Mouse (Mus musculus) layer of hippocampus, postnatal 25 days (tissue): ENCODE measurements around the gene Dtd1. TPM values are rescaled to one million over a fixed set of nuclear protein-coding genes. Genes with fewer than 3 reads are reported as not detected.
A peak's percentile ranks its signal among the peaks of the same experiment; 100 is the strongest.

Source experiments
- DNase-seq, 2 experiments: peaks; one replicate each; pipeline ENCODE4 v3.0.0; 2022; ENCODE audit warnings: mixed read lengths in 2 of 2, low spot score in 1 of 2; ENCODE audit errors: extremely low spot score in 1 of 2
- total RNA-seq, 2 experiments: library from RNA; stranded (reverse); gene quantifications; 2 replicates each; pipeline ENCODE4 v1.2.3; 2021

The Dtd1 gene
- total RNA-seq, 2 experiments from 2014 or later = 66.5 to 66.6 TPM

- no peak for DNase-seq
Measured at GRCm38 (mm10) chr2:144760666-144761065, 161.0 kb downstream of the Dtd1 start.

DNA sequence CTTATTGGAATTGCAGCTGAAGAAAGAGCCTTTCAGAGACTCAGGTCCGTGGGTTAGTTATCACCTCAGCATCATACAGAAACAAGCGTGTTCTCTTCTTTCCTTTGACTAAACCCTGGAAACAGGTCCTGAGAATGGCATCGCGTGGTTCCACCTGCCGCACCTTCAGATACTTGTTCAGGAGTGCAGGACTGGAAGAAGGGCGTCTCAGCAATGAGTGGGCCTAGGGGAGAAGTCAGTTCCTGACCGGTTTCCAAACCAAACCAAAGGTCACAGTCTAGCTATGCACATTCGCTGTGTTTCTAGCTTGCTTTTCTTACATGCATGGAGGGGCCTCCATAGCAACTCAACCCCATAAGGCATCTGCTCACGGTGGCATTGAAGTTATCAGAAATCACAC lies 164.0 kb downstream of the Dtd1 start:
- no peak for DNase-seq

DNA sequence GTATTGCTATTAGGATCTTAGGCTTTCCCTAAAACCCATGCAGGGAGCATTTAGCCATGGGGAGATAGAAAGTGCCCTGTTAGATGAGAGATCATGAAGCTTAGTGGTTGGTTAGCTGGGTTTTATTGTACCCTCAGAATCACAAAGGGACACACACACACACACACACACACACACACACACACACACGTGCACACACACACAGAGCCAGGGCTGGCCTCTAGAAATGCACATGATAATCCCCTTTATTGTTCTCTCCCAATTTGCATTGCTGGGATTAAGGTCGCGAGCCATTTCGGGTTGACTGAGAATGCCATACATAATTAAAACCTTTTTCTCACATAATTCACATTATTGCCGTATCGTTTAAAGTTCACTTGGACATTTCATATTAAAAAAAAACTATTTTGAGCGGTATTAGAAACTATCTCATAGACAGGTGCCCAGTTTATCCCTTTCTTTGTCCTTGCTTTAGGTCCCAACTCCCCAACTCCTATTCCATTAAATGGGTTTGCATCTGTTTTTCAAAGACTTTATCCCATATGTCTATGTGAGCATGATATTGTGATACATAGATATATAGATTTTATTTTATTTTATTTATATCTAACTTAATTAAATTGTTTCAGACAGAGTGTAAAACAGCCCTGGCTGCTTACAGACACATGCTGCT lies 164.6 kb downstream of the Dtd1 start:
- DNase-seq = no peak

DNA sequence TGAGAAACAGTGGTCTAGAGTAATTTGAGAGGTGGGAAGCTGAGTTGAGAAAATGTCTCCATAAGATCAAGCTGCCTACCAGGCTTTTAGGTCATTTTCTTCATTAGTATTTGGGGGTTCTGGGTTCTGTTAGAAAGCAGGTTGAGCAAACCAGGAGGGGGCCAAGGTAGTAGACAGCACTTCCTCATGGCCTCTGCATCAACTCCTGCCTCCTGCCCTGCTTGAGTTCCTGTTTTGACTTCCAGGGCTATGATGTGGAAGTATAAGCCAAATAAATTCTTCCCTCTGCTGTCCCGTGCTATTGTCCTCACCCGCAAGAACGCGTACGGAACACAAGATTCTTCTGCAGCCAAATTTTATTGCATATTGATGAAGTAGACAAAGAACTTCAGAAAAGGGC lies 165.5 kb downstream of the Dtd1 start:
- DNase-seq = no peak

GRCm38 (mm10) chr2:144768375-144769117 lies 168.8 kb downstream of the Dtd1 start:
- DNase-seq = no peak

GRCm38 (mm10) chr2:144769118-144769496 lies 169.4 kb downstream of the Dtd1 start:
- no peak for DNase-seq

DNA sequence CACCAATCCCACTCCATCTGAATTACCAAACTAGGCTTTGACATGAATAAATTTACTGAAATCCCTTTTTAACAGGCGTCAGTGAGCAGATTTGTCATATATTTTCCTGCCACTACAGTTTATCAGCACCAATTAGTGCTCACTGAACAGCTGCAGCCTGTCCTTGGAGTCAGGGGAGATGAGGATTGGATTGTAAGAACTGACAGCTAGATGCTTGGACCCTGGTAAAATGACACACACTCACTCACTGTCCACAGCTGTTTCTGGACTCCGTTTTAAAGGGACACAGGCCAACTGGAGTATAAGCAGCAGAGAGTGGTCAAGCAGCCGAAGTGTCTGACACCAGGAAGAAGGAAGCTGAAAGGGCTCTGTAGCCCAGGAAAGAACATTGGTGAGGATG lies 169.9 kb downstream of the Dtd1 start:
- DNase-seq = no peak

GRCm38 (mm10) chr2:144770452-144770941 lies 170.8 kb downstream of the Dtd1 start:
- DNase-seq = no peak

DNA sequence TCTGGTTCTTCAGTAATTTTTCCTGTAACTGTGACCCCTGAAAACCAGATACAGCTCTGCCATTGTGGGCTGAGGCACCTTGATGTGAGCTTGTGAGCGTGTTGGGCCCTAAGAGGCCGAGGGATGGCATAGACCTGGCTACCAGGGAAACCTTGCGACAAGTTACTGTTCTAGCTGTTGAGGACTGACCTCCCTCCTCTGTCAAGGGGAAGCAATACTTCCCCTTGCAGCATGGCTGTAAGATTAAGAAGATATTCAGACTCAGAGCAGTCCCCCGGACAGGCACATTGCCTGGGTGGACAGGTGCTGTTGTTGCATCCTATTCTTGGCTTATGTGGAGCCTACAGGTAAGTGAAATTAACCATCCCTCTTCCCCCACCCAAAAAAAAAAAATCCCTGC lies 172.1 kb downstream of the Dtd1 start:
- no peak for DNase-seq

DNA sequence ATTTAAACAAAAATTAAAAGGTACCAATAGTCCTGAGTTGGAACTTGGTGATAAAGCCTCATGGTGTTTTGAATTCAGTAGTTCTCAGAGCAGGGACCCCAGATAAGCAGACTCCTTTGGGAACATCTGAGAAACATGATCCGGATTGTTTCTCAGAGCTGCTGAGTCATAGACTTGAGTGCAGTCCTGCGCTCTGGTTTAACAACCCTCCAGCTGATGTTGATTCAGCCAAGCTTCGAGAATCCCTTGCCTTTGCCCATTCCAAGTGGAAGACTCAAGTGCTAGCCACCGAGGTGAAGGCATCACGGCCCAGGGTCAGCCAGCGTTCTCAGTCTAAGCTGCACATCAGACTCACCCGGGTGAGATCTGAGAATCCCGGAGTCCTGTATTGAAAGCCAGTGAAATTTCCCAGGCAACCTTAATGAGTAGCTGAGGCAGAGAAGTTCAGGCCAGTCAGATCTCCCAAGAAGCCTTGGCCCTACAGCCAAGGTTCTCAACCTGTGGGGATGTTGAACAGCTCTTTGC lies 175.0 kb downstream of the Dtd1 start:
- DNase-seq = no peak

GRCm38 (mm10) chr2:144775626-144776025 lies 175.9 kb downstream of the Dtd1 start:
- DNase-seq = no peak

DNA sequence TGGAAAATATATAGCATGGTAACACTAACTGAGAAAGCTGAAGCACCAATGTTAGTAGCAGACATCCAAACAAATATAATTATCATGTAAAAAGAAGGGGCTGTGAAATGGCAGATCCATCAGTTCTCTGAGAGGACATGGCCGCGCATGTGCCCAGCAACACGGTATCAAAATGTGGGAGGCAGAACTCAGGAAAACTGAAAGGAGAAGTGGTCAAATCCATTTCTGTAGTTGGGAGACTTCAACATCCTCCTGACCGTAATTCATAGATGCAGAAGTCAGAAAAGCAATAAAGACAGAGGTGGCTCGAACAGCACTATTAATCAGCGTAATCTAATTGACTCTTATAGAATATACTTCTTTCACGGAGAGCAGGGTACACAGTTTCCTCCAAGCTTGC lies 179.6 kb downstream of the Dtd1 start:
- no peak for DNase-seq

DNA sequence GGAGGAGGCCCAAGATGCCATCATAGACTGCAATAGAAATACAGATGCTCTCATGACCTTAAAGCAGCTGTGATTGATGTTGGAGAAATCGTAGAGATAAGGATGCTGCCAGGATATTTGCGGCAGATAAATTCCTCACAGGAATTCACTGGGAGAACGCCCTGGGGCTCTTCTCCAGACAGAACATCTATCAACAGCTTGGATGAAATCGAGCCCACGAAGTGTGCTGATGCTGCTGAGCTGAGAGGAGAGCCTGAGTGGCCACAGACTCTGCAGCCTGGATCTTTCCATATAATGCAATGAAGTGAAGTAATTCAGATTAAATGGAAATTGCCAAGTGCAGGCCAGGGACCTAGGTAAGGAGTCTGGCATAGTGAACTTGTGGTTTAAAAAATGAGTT lies 181.0 kb downstream of the Dtd1 start:
- no peak for DNase-seq

- no peak for DNase-seq
Measured at GRCm38 (mm10) chr2:144781871-144782270, 182.2 kb downstream of the Dtd1 start.

GRCm38 (mm10) chr2:144782481-144782880 lies 182.8 kb downstream of the Dtd1 start:
- DNase-seq = no peak

DNA sequence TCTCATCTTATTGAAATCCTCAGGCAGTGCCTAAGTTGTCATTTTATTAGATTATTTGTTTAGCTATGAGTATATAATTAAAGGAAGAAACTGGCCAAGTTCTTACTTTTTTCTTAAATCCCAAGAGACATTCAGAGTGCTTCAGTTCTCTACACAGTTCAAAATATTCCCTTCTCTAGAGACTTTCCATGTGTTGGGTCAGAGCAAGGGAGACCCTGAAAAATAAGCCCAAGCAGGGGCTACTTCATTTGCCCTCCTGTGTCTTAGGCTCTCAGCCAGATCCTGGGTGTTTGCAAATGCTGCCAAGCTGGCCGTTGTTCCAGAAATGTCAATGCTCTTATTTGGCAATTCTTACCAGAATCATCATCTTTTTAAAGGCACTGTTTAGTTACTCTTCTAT lies 183.5 kb downstream of the Dtd1 start:
- DNase-seq = no peak

DNA sequence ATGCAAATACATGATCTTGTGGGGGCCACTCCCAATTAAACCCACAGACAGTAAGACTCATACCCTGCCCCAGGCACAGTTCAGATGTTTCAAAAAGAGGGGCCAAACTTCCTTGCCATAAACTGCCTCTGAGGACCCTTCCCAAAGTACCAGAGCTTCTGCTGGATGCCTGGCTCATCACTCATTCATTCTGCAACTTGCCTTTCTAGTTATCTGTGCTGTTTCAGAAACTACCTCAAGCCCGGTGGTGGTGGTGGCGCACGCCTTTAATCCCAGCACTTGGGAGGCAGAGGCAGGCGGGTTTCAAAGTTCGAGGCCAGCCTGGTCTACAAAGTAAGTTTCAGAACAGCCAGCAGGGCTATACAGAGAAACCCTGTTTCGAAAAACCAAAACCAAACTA lies 184.1 kb downstream of the Dtd1 start:
- DNase-seq = no peak

- peak in 1 of 2 experiments; percentile 24 for DNase-seq
Measured at GRCm38 (mm10) chr2:144791671-144792294, 192.1 kb downstream of the Dtd1 start.

- no peak for DNase-seq
Measured at GRCm38 (mm10) chr2:144797515-144797914, 197.8 kb downstream of the Dtd1 start.

DNA sequence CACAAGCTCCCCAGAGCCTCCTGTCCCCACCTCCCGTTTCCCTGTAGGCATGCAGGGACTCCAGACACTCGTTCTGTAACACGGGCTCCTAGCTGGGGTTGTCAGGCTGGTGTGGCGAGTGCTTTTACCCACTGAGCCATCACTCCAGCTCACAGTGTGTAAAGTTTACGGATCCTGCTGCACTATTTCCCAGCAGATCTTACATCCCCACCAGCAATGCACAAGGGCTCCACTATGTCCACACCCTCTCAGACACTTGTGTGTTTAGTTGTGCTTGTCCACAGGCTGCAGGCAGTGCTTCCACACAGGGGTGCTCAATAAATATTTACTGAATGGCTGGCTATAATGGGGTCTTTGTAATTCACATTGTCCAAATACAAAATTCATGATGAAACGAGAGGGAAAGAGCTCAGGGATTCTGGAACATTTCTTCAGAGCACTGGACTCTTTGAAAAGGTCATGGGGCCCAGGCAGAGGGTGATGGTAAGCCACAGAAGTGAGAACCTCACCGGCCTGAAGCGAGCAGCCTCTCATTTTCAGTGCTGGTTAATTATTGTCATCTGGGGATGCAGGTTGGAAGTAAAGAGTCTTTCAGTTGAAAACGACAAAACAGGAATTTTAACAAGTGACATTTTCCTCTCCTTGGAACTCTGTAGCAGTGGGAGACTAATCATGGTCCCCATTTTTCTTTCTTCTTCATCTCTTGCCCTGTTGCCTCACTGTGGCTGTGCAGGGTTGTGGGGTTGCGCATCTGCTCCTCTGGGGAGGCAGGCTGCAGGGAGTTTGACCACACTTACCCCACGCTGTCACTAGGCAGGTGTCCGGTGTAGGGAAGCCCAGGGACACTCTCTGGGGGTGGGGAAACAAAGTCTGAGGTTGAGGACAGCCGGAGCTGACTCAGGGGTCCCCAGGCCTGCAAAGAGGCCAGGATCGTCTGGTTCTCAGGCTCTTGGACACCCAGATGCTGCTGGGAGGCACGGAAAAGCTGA lies 208.4 kb downstream of the Dtd1 start:
- no peak for DNase-seq
